Mouse (Mus musculus): Measurements from ENCODE around the gene Atcay. TPM values are rescaled to one million over a fixed set of nuclear protein-coding genes. Genes with fewer than 3 reads are reported as not detected.

The Atcay gene
- polyA plus RNA-seq, 1 experiment from 2014 or later: 0.69 TPM

GRCm38 (mm10) chr10:81259225-81259884 is 28.7 kb upstream of the Atcay start:
- Histone ChIP-seq H3K4me2 (replicated peaks) (no peak overlapping the region), H3K27ac (replicated peaks) (no peak overlapping the region), H3K36me3 (peaks cover 22% of the 10 kb centered on the region), H3K4me1 (peaks cover 24% of the 10 kb centered on the region), H3K27me3 (peaks cover 50% of the 10 kb centered on the region), H3K9ac (no peak overlapping the region), H3K9me3 (replicated peaks) (0 out of 2 replicates have a peak, but pooled peaks cover 4% of the 10 kb centered on the region), H3K4me3 (replicated peaks) (no peak overlapping the region)
- no peak for ATAC-seq (ENCODE audit: insufficient number of reproducible peaks, low FRiP score, low TSS enrichment, low read depth)
- 40% methylated on average over 21 of the region's 21 CpGs for WGBS

GRCm38 (mm10) chr10:81257158-81258039 is 26.8 kb upstream of the Atcay start:
- ATAC-seq (ENCODE audit: insufficient number of reproducible peaks, low FRiP score, low TSS enrichment, low read depth): no peak
- Histone ChIP-seq H3K27ac (replicated peaks) (no peak overlapping the region), H3K4me1 (peaks cover 33% of the 10 kb centered on the region), H3K27me3 (peaks cover 70% of the 10 kb centered on the region), H3K36me3 (peaks cover 5% of the 10 kb centered on the region; the same call in 1 of the 2 replicates), H3K4me3 (replicated peaks) (peak overlapping the region; percentile 53), H3K9me3 (replicated peaks) (0 out of 2 replicates have a peak, but pooled peaks cover 4% of the 10 kb centered on the region), H3K4me2 (replicated peaks) (peak overlapping the region; percentile 94), H3K9ac (peak overlapping the region; percentile 35)
- 2% methylated on average over 59 of the region's 62 CpGs for WGBS

- H3K9ac ChIP-seq: no peak overlapping the region
- peaks cover 81% of the 10 kb centered on the region for H3K27me3 ChIP-seq
- H3K27ac ChIP-seq (replicated peaks): no peak overlapping the region
- ATAC-seq (ENCODE audit: insufficient number of reproducible peaks, low FRiP score, low TSS enrichment, low read depth): no peak
- H3K36me3 ChIP-seq: no peaks in the 10 kb centered on the region
- no peak overlapping the region for H3K4me3 ChIP-seq (replicated peaks)
- H3K4me2 ChIP-seq (replicated peaks): no peak overlapping the region
- H3K4me1 ChIP-seq: peaks cover 34% of the 10 kb centered on the region
- no peaks in the 10 kb centered on the region for H3K9me3 ChIP-seq (replicated peaks)
- WGBS: 50% methylated on average over 1 of the region's 1 CpGs
Observed at GRCm38 (mm10) chr10:81254886-81255285, 24.3 kb upstream of the Atcay start.

GRCm38 (mm10) chr10:81252424-81253419 is 22.1 kb upstream of the Atcay start, which contains the start of gene Matk:
Matk (plus strand) TSS chr10:81252935.
- ATAC-seq (ENCODE audit: insufficient number of reproducible peaks, low FRiP score, low TSS enrichment, low read depth): no peak
- Histone ChIP-seq H3K27ac (replicated peaks) (no peak within 1 kb of the TSS), H3K4me3 (replicated peaks) (peak within 1 kb of the TSS; percentile 11; the same call in 1 of the 2 replicates), H3K27me3 (peaks cover 59% of the 10 kb centered on the region), H3K4me1 (peaks cover 18% of the 10 kb centered on the region), H3K36me3 (0 out of 2 replicates have a peak, but pooled peaks cover 4% of the 10 kb centered on the region), H3K9me3 (replicated peaks) (no peaks in the 10 kb centered on the region), H3K4me2 (replicated peaks) (peak within 1 kb of the TSS; percentile 34), H3K9ac (no peak within 1 kb of the TSS)
- 8% methylated on average over 43 of the region's 44 CpGs for WGBS

GRCm38 (mm10) chr10:81249442-81249841 is 18.8 kb upstream of the Atcay start:
- no peak for ATAC-seq (ENCODE audit: insufficient number of reproducible peaks, low FRiP score, low TSS enrichment, low read depth)
- Histone ChIP-seq H3K27ac (replicated peaks) (no peak overlapping the region), H3K27me3 (peaks cover 37% of the 10 kb centered on the region), H3K9me3 (replicated peaks) (no peaks in the 10 kb centered on the region), H3K4me1 (peaks cover 11% of the 10 kb centered on the region), H3K4me3 (replicated peaks) (no peak overlapping the region), H3K36me3 (0 out of 2 replicates have a peak, but pooled peaks cover 7% of the 10 kb centered on the region), H3K9ac (no peak overlapping the region), H3K4me2 (replicated peaks) (no peak overlapping the region)
- 75% methylated on average over 8 of the region's 8 CpGs for WGBS

GRCm38 (mm10) chr10:81247804-81248203 is 17.2 kb upstream of the Atcay start:
- 92% methylated on average over 2 of the region's 2 CpGs for WGBS
- H3K4me2 ChIP-seq (replicated peaks): no peak overlapping the region
- no peaks in the 10 kb centered on the region for H3K9me3 ChIP-seq (replicated peaks)
- peaks cover 6% of the 10 kb centered on the region for H3K4me1 ChIP-seq
- peaks cover 31% of the 10 kb centered on the region for H3K27me3 ChIP-seq
- H3K36me3 ChIP-seq: 0 out of 2 replicates have a peak, but pooled peaks cover 7% of the 10 kb centered on the region
- ATAC-seq (ENCODE audit: insufficient number of reproducible peaks, low FRiP score, low TSS enrichment, low read depth): no peak
- no peak overlapping the region for H3K9ac ChIP-seq
- H3K4me3 ChIP-seq (replicated peaks): no peak overlapping the region
- no peak overlapping the region for H3K27ac ChIP-seq (replicated peaks)

- Histone ChIP-seq H3K36me3 (0 out of 2 replicates have a peak, but pooled peaks cover 7% of the 10 kb centered on the region), H3K4me1 (0 out of 2 replicates have a peak, but pooled peaks cover 2% of the 10 kb centered on the region), H3K4me3 (replicated peaks) (no peak overlapping the region), H3K9ac (no peak overlapping the region), H3K27ac (replicated peaks) (no peak overlapping the region), H3K27me3 (peaks cover 29% of the 10 kb centered on the region), H3K9me3 (replicated peaks) (no peaks in the 10 kb centered on the region), H3K4me2 (replicated peaks) (no peak overlapping the region)
- ATAC-seq (ENCODE audit: insufficient number of reproducible peaks, low FRiP score, low TSS enrichment, low read depth): no peak
- 79% methylated on average over 6 of the region's 6 CpGs for WGBS
Observed at GRCm38 (mm10) chr10:81245166-81245565, 14.5 kb upstream of the Atcay start.

GRCm38 (mm10) chr10:81244595-81244994 is 14.0 kb upstream of the Atcay start:
- Histone ChIP-seq H3K36me3 (0 out of 2 replicates have a peak, but pooled peaks cover 7% of the 10 kb centered on the region), H3K4me1 (peaks cover 7% of the 10 kb centered on the region; the same call in 1 of the 2 replicates), H3K27ac (replicated peaks) (no peak overlapping the region), H3K9ac (no peak overlapping the region), H3K9me3 (replicated peaks) (no peaks in the 10 kb centered on the region), H3K4me3 (replicated peaks) (no peak overlapping the region), H3K4me2 (replicated peaks) (no peak overlapping the region), H3K27me3 (peaks cover 35% of the 10 kb centered on the region)
- 9% methylated on average over 17 of the region's 17 CpGs for WGBS
- no peak for ATAC-seq (ENCODE audit: insufficient number of reproducible peaks, low FRiP score, low TSS enrichment, low read depth)

- no peak overlapping the region for H3K4me3 ChIP-seq (replicated peaks)
- 75% methylated on average over 4 of the region's 4 CpGs for WGBS
- H3K9me3 ChIP-seq (replicated peaks): no peaks in the 10 kb centered on the region
- no peak overlapping the region for H3K9ac ChIP-seq
- H3K27ac ChIP-seq (replicated peaks): no peak overlapping the region
- peaks cover 11% of the 10 kb centered on the region for H3K4me1 ChIP-seq
- no peak overlapping the region for H3K4me2 ChIP-seq (replicated peaks)
- ATAC-seq (ENCODE audit: insufficient number of reproducible peaks, low FRiP score, low TSS enrichment, low read depth): no peak
- 0 out of 2 replicates have a peak, but pooled peaks cover 7% of the 10 kb centered on the region for H3K36me3 ChIP-seq
- H3K27me3 ChIP-seq: peaks cover 39% of the 10 kb centered on the region
Observed at GRCm38 (mm10) chr10:81244146-81244545, 13.5 kb upstream of the Atcay start.

GRCm38 (mm10) chr10:81242021-81242420 is 11.4 kb upstream of the Atcay start:
- ATAC-seq (ENCODE audit: insufficient number of reproducible peaks, low FRiP score, low TSS enrichment, low read depth): no peak
- peaks cover 44% of the 10 kb centered on the region for H3K27me3 ChIP-seq
- H3K27ac ChIP-seq (replicated peaks): no peak overlapping the region
- H3K4me2 ChIP-seq (replicated peaks): no peak overlapping the region
- peaks cover 20% of the 10 kb centered on the region for H3K4me1 ChIP-seq
- no peak overlapping the region for H3K9ac ChIP-seq
- no peak overlapping the region for H3K4me3 ChIP-seq (replicated peaks)
- 88% methylated on average over 16 of the region's 16 CpGs for WGBS
- no peaks in the 10 kb centered on the region for H3K9me3 ChIP-seq (replicated peaks)
- no peaks in the 10 kb centered on the region for H3K36me3 ChIP-seq

All from embryonic facial prominence, embryonic 15.5 days (tissue).